In genomic region chr14:14634021-14634420, GRCm38 (mm10) we compare ENCODE assay signal across 9 mouse cellular contexts.
DNase-seq lines count a peak whose midpoint lies in the region; ATAC-seq lines count a peak whose summit lies in the region.
"Had no signal": no experiment of that assay in that cellular context is flagged by ENCODE, and none has a peak within 500 bp of the region (broad histone marks: within the 10 kb centered on the region; RNA-seq: fewer than 3 reads in every experiment).

No protein-coding gene starts in this region.

- 33% methylated on average over 2 of the region's 2 CpGs for WGBS in hindbrain, embryonic 10.5 days
- WGBS in hindbrain, embryonic 16.5 days, result 39% methylated on average over 2 of the region's 2 CpGs
- WGBS in midbrain, embryonic 10.5 days, result 39% methylated on average over 2 of the region's 2 CpGs
- whole genome bisulfite sequencing in midbrain, embryonic 13.5 days, result 48% methylated on average over 2 of the region's 2 CpGs
- 52% methylated on average over 2 of the region's 2 CpGs for WGBS in neural tube, embryonic 15.5 days

- H3K4me3 ChIP-seq in hindbrain, embryonic 10.5 days, result no peak overlapping the region
- H3K4me3 ChIP-seq in hindbrain, embryonic 16.5 days (ENCODE audit: low read length), result no peak overlapping the region
- H3K4me3 ChIP-seq in midbrain, embryonic 10.5 days, result 0 out of 2 replicates have a peak overlapping the region, but pooled peaks have one; percentile 49
- H3K4me3 ChIP-seq in midbrain, embryonic 13.5 days (replicated peaks), result no peak overlapping the region
- H3K4me3 ChIP-seq in brown adipose tissue, adult 24 weeks (ENCODE audit: insufficient read depth, low read depth, low read length), result no peak overlapping the region
- no peak overlapping the region for H3K4me3 ChIP-seq in neural tube, embryonic 15.5 days (replicated peaks)

- H3K36me3 ChIP-seq in hindbrain, embryonic 10.5 days, result no peaks in the 10 kb centered on the region
- H3K36me3 ChIP-seq in hindbrain, embryonic 16.5 days (ENCODE audit: control insufficient read depth, insufficient read depth, low read length), result no peaks in the 10 kb centered on the region
- no peaks in the 10 kb centered on the region for H3K36me3 ChIP-seq in midbrain, embryonic 10.5 days
- no peaks in the 10 kb centered on the region for H3K36me3 ChIP-seq in midbrain, embryonic 13.5 days
- no peaks in the 10 kb centered on the region for H3K36me3 ChIP-seq in neural tube, embryonic 15.5 days

- ATAC-seq in hindbrain, embryonic 16.5 days, result no peak
- ATAC-seq in midbrain, embryonic 13.5 days, result no peak
- no peak for ATAC-seq in neural tube, embryonic 15.5 days (ENCODE audit: low FRiP score)

- no peaks in the 10 kb centered on the region for H3K27me3 ChIP-seq in hindbrain, embryonic 10.5 days (ENCODE audit: insufficient read depth, poor library complexity, severe bottlenecking)
- no peaks in the 10 kb centered on the region for H3K27me3 ChIP-seq in hindbrain, embryonic 16.5 days (replicated peaks; ENCODE audit: control insufficient read depth, insufficient read depth, low read length)
- peaks cover 9% of the 10 kb centered on the region for H3K27me3 ChIP-seq in midbrain, embryonic 10.5 days (ENCODE audit: low read depth, poor library complexity, severe bottlenecking)
- H3K27me3 ChIP-seq in midbrain, embryonic 13.5 days, result peaks cover 8% of the 10 kb centered on the region; the same call in 1 of the 2 replicates
- 0 out of 2 replicates have a peak, but pooled peaks cover 5% of the 10 kb centered on the region for H3K27me3 ChIP-seq in neural tube, embryonic 15.5 days (replicated peaks)

- no peak overlapping the region for H3K9ac ChIP-seq in hindbrain, embryonic 16.5 days (ENCODE audit: low read depth, low read length)
- no peak overlapping the region for H3K9ac ChIP-seq in midbrain, embryonic 13.5 days (replicated peaks)
- H3K9ac ChIP-seq in neural tube, embryonic 15.5 days (replicated peaks), result no peak overlapping the region

- no peak for DNase-seq in hindbrain, embryonic 10.5 days (ENCODE audit: low spot score)
- DNase-seq in midbrain, embryonic 10.5 days (ENCODE audit: low spot score), result no peak
- DNase-seq in testis, postnatal 14 days (ENCODE audit: low spot score), result no peak
- DNase-seq in frontal cortex, adult 2 months (ENCODE audit: extremely low spot score in 1 of 2, low spot score in 1 of 2), result no peak
- DNase-seq: kidney, adult 18-20 months had no signal

- no peaks in the 10 kb centered on the region for H3K9me3 ChIP-seq in hindbrain, embryonic 10.5 days
- H3K9me3 ChIP-seq in hindbrain, embryonic 16.5 days (ENCODE audit: control insufficient read depth, low read length), result no peaks in the 10 kb centered on the region
- no peaks in the 10 kb centered on the region for H3K9me3 ChIP-seq in midbrain, embryonic 10.5 days (replicated peaks)
- H3K9me3 ChIP-seq in midbrain, embryonic 13.5 days, result no peaks in the 10 kb centered on the region
- no peaks in the 10 kb centered on the region for H3K9me3 ChIP-seq in neural tube, embryonic 15.5 days (replicated peaks)

- peak overlapping the region; percentile 50; the same call in 1 of the 2 replicates for H3K27ac ChIP-seq in hindbrain, embryonic 10.5 days
- no peak overlapping the region for H3K27ac ChIP-seq in hindbrain, embryonic 16.5 days (ENCODE audit: low read depth, low read length)
- no peak overlapping the region for H3K27ac ChIP-seq in midbrain, embryonic 10.5 days (replicated peaks)
- H3K27ac ChIP-seq in midbrain, embryonic 13.5 days, result no peak overlapping the region
- H3K27ac ChIP-seq in brown adipose tissue, adult 24 weeks (replicated peaks; ENCODE audit: low read depth, low read length), result peak overlapping the region; percentile 98; the same call in 1 of the 2 replicates
- no peak overlapping the region for H3K27ac ChIP-seq in neural tube, embryonic 15.5 days (replicated peaks)

- peaks cover 23% of the 10 kb centered on the region for H3K4me1 ChIP-seq in hindbrain, embryonic 10.5 days (replicated peaks)
- H3K4me1 ChIP-seq in hindbrain, embryonic 16.5 days (ENCODE audit: control insufficient read depth, insufficient read depth, low read depth, low read length), result peaks cover 7% of the 10 kb centered on the region
- peaks cover 24% of the 10 kb centered on the region for H3K4me1 ChIP-seq in midbrain, embryonic 10.5 days
- H3K4me1 ChIP-seq in midbrain, embryonic 13.5 days (replicated peaks), result peaks cover 17% of the 10 kb centered on the region
- peaks cover 2% of the 10 kb centered on the region; the same call in 1 of the 2 replicates for H3K4me1 ChIP-seq in brown adipose tissue, adult 24 weeks (ENCODE audit: control insufficient read depth, insufficient read depth, insufficient read length, low read length)
- peaks cover 14% of the 10 kb centered on the region for H3K4me1 ChIP-seq in neural tube, embryonic 15.5 days

- H3K4me2 ChIP-seq in hindbrain, embryonic 16.5 days (ENCODE audit: low read length), result no peak overlapping the region
- H3K4me2 ChIP-seq in midbrain, embryonic 13.5 days (replicated peaks), result no peak overlapping the region
- peak overlapping the region; percentile 58; the same call in 1 of the 2 replicates for H3K4me2 ChIP-seq in neural tube, embryonic 15.5 days

Comparison
In these comparisons a context has a peak if more than half of its experiments do, and no peak if none do; other contexts are left out.
1. H3K27ac ChIP-seq: peak in hindbrain, embryonic 10.5 days (single experiment) and brown adipose tissue, adult 24 weeks (single experiment); none in hindbrain, embryonic 16.5 days (single experiment), midbrain, embryonic 10.5 days (single experiment), midbrain, embryonic 13.5 days (single experiment) and neural tube, embryonic 15.5 days (single experiment).